8 mouse cellular contexts compared by ENCODE assay signal in genomic region chr17:69969021-69969815, GRCm38 (mm10). TPM values are rescaled to one million over a fixed set of nuclear protein-coding genes. Genes with fewer than 3 reads are reported as not detected.
A peak's percentile ranks its signal among the peaks of the same experiment; 100 is the strongest.
DNase-seq lines count a peak whose midpoint lies in the region; ATAC-seq lines count a peak whose summit lies in the region.

TSS of gene Dlgap1 (plus strand) at chr17:69969073.

- H3K9me3 ChIP-seq in lung, embryonic 15.5 days, result no peaks in the 10 kb centered on the region
- no peaks in the 10 kb centered on the region for H3K9me3 ChIP-seq in limb, embryonic 12.5 days
- no peaks in the 10 kb centered on the region for H3K9me3 ChIP-seq in neural tube, embryonic 13.5 days

- under 1% methylated on average over 102 of the region's 105 CpGs for WGBS in lung, embryonic 15.5 days
- WGBS in limb, embryonic 12.5 days, result under 1% methylated on average over 102 of the region's 105 CpGs
- under 1% methylated on average over 104 of the region's 105 CpGs for WGBS in neural tube, embryonic 13.5 days

- no peak within 1 kb of the TSS for H3K27ac ChIP-seq in lung, embryonic 15.5 days
- no peak within 1 kb of the TSS for H3K27ac ChIP-seq in limb, embryonic 12.5 days
- peak within 1 kb of the TSS; percentile 86 for H3K27ac ChIP-seq in neural tube, embryonic 13.5 days (replicated peaks)

- peaks cover 9% of the 10 kb centered on the region; the same call in 1 of the 2 replicates for H3K4me1 ChIP-seq in lung, embryonic 15.5 days
- H3K4me1 ChIP-seq in limb, embryonic 12.5 days (replicated peaks), result peaks cover 10% of the 10 kb centered on the region
- peaks cover 14% of the 10 kb centered on the region for H3K4me1 ChIP-seq in neural tube, embryonic 13.5 days (replicated peaks)

- H3K4me3 ChIP-seq in lung, embryonic 15.5 days, result peak within 1 kb of the TSS; percentile 47
- peak within 1 kb of the TSS; percentile 59 for H3K4me3 ChIP-seq in limb, embryonic 12.5 days (replicated peaks)
- H3K4me3 ChIP-seq in neural tube, embryonic 13.5 days, result peak within 1 kb of the TSS; percentile 59

- H3K36me3 ChIP-seq in lung, embryonic 15.5 days, result no peaks in the 10 kb centered on the region
- no peaks in the 10 kb centered on the region for H3K36me3 ChIP-seq in limb, embryonic 12.5 days
- no peaks in the 10 kb centered on the region for H3K36me3 ChIP-seq in neural tube, embryonic 13.5 days

- H3K9ac ChIP-seq in lung, embryonic 15.5 days, result no peak within 1 kb of the TSS
- H3K9ac ChIP-seq in limb, embryonic 12.5 days (replicated peaks), result peak within 1 kb of the TSS; percentile 40; the same call in 1 of the 2 replicates
- H3K9ac ChIP-seq in neural tube, embryonic 13.5 days, result peak within 1 kb of the TSS; percentile 85

- no peak for DNase-seq in lung, postnatal 36 days
- peak; percentile 56 for DNase-seq in embryo, embryonic 11.5 days (ENCODE audit: low read depth, low spot score)
- DNase-seq in gastrocnemius, postnatal 4 days (ENCODE audit: low spot score in 2 of 2), result peak; percentile 67 to 76
- DNase-seq in kidney, adult 18-20 months, result peak; percentile 57
- peak; percentile 19 to 60 for DNase-seq in urinary bladder, postnatal 36 days (ENCODE audit: low spot score in 2 of 2)

- peaks cover 37% of the 10 kb centered on the region for H3K27me3 ChIP-seq in lung, embryonic 15.5 days
- H3K27me3 ChIP-seq in limb, embryonic 12.5 days, result peaks cover 55% of the 10 kb centered on the region
- H3K27me3 ChIP-seq in neural tube, embryonic 13.5 days, result peaks cover 24% of the 10 kb centered on the region

- peak within 1 kb of the TSS; percentile 94 for H3K4me2 ChIP-seq in lung, embryonic 15.5 days
- peak within 1 kb of the TSS; percentile 98 for H3K4me2 ChIP-seq in limb, embryonic 12.5 days
- peak within 1 kb of the TSS; percentile 89 for H3K4me2 ChIP-seq in neural tube, embryonic 13.5 days

- ATAC-seq in lung, embryonic 15.5 days (ENCODE audit: borderline replicate concordance, extremely low read depth, low FRiP score, low TSS enrichment), result peak; percentile 95
- ATAC-seq in limb, embryonic 12.5 days (ENCODE audit: insufficient number of reproducible peaks, insufficient read depth, low FRiP score, low TSS enrichment, low read depth), result peak; percentile 93
- peak; percentile 93 for ATAC-seq in neural tube, embryonic 13.5 days (ENCODE audit: low read depth)

RNA-seq across cellular contexts. Expression of gene Dlgap1, which starts in this region (rescaled TPM):
- polyA plus RNA-seq in lung, embryonic 15.5 days (2015; fragmentation: Nextera tagmentation; extraction: Ambion mirVana), result 0.50 and 0.62 TPM in 2 replicates
- total RNA-seq in gastrocnemius, postnatal 4 days (2021), result 1 to 10 TPM; 1.6 to 2.0 TPM
- polyA plus RNA-seq in limb, embryonic 12.5 days (2016; fragmentation: Nextera tagmentation; extraction: Ambion mirVana), result 3.5 and 4.0 TPM in 2 replicates
- polyA plus RNA-seq in neural tube, embryonic 13.5 days (2015; fragmentation: Nextera tagmentation; extraction: Ambion mirVana), result 19.2 and 19.5 TPM in 2 replicates

Comparison
In these comparisons a context has a peak if more than half of its experiments do, and no peak if none do; other contexts are left out.
1. Peak in ATAC-seq, H3K4me3 ChIP-seq and H3K4me2 ChIP-seq in lung, embryonic 15.5 days; RNA of the gene not detected or under 1 TPM.